In genomic region chr6:101374186-101374585, GRCm38 (mm10) we compare ENCODE assay signal across 12 mouse cellular contexts. TPM values are rescaled to one million over a fixed set of nuclear protein-coding genes. Genes with fewer than 3 reads are reported as not detected.
A peak's percentile ranks its signal among the peaks of the same experiment; 100 is the strongest.
DNase-seq lines count a peak whose midpoint lies in the region; ATAC-seq lines count a peak whose summit lies in the region.
"Had no signal": no experiment of that assay in that cellular context is flagged by ENCODE, and none has a peak within 500 bp of the region (broad histone marks: within the 10 kb centered on the region; RNA-seq: fewer than 3 reads in every experiment).

No protein-coding gene starts in this region.

- H3K27ac ChIP-seq in embryonic facial prominence, embryonic 11.5 days (replicated peaks; ENCODE audit: low read depth, low read length): no peak overlapping the region
- H3K27ac ChIP-seq in hindbrain, embryonic 16.5 days (ENCODE audit: low read depth, low read length): no peak overlapping the region
- no peak overlapping the region for H3K27ac ChIP-seq in liver, embryonic 11.5 days (ENCODE audit: low read depth, low read length)

- intact Hi-C loops in gastrocnemius, postnatal 14 days (cut with DNase I; ENCODE audit: low total_unique reads): no loop called here

- DNase-seq in kidney, adult 11 months: peak; percentile 7
- DNase-seq in kidney, postnatal 4 days: no peak
- no peak for DNase-seq in embryonic facial prominence, embryonic 11.5 days (ENCODE audit: low spot score)
- DNase-seq in liver, embryonic 11.5 days (ENCODE audit: low spot score): no peak
- DNase-seq in retina, postnatal 1 day: no peak
- DNase-seq in gastrocnemius, postnatal 14 days: no peak
- no peak for DNase-seq in thymus, postnatal 0 days (ENCODE audit: low spot score)
- DNase-seq: cerebellum, adult 18-20 months had no signal

- H3K27me3 ChIP-seq in embryonic facial prominence, embryonic 11.5 days (ENCODE audit: control insufficient read depth, insufficient read depth, low read length): no peaks in the 10 kb centered on the region
- H3K27me3 ChIP-seq in hindbrain, embryonic 16.5 days (replicated peaks; ENCODE audit: control insufficient read depth, insufficient read depth, low read length): no peaks in the 10 kb centered on the region
- H3K27me3 ChIP-seq in liver, embryonic 11.5 days (replicated peaks; ENCODE audit: control insufficient read depth, insufficient read depth, low read length): peaks cover 25% of the 10 kb centered on the region
- H3K27me3 ChIP-seq: CH12.LX had no signal

- H3K36me3 ChIP-seq in embryonic facial prominence, embryonic 11.5 days (replicated peaks; ENCODE audit: control insufficient read depth, insufficient read depth, low read depth, low read length): no peaks in the 10 kb centered on the region
- H3K36me3 ChIP-seq in hindbrain, embryonic 16.5 days (ENCODE audit: control insufficient read depth, insufficient read depth, low read length): no peaks in the 10 kb centered on the region
- H3K36me3 ChIP-seq in liver, embryonic 11.5 days (ENCODE audit: control insufficient read depth, insufficient read depth, low read length): no peaks in the 10 kb centered on the region

- peak overlapping the region; percentile 6; the same call in 1 of the 2 replicates for H3K9ac ChIP-seq in embryonic facial prominence, embryonic 11.5 days (replicated peaks; ENCODE audit: low read length)
- H3K9ac ChIP-seq in hindbrain, embryonic 16.5 days (ENCODE audit: low read depth, low read length): no peak overlapping the region
- H3K9ac ChIP-seq in liver, embryonic 11.5 days (ENCODE audit: low read depth, low read length): no peak overlapping the region

- no peaks in the 10 kb centered on the region for H3K9me3 ChIP-seq in embryonic facial prominence, embryonic 11.5 days (replicated peaks; ENCODE audit: control insufficient read depth, low read length)
- no peaks in the 10 kb centered on the region for H3K9me3 ChIP-seq in hindbrain, embryonic 16.5 days (ENCODE audit: control insufficient read depth, low read length)
- no peaks in the 10 kb centered on the region for H3K9me3 ChIP-seq in liver, embryonic 11.5 days (ENCODE audit: control insufficient read depth, low read length)

- peak overlapping the region; percentile 16 for H3K4me2 ChIP-seq in embryonic facial prominence, embryonic 11.5 days (ENCODE audit: low read depth, low read length)
- H3K4me2 ChIP-seq in hindbrain, embryonic 16.5 days (ENCODE audit: low read length): peak overlapping the region; percentile 22; the same call in 1 of the 2 replicates
- H3K4me2 ChIP-seq in liver, embryonic 11.5 days: peak overlapping the region; percentile 51

- 37% methylated on average over 1 of the region's 1 CpGs for WGBS in embryonic facial prominence, embryonic 11.5 days
- WGBS in hindbrain, embryonic 16.5 days: 82% methylated on average over 1 of the region's 1 CpGs
- WGBS in liver, embryonic 11.5 days: 50% methylated on average over 1 of the region's 1 CpGs

- peaks cover 6% of the 10 kb centered on the region for H3K4me1 ChIP-seq in embryonic facial prominence, embryonic 11.5 days (ENCODE audit: control insufficient read depth, insufficient read depth, low read length)
- peaks cover 13% of the 10 kb centered on the region for H3K4me1 ChIP-seq in hindbrain, embryonic 16.5 days (ENCODE audit: control insufficient read depth, insufficient read depth, low read depth, low read length)
- H3K4me1 ChIP-seq in liver, embryonic 11.5 days (replicated peaks; ENCODE audit: control insufficient read depth, insufficient read depth, low read length): peaks cover 2% of the 10 kb centered on the region; the same call in 1 of the 2 replicates

- no peak for ATAC-seq in embryonic facial prominence, embryonic 11.5 days (replicated peaks; ENCODE audit: insufficient number of reproducible peaks, low FRiP score, low TSS enrichment, low read depth)
- no peak for ATAC-seq in hindbrain, embryonic 16.5 days
- no peak for ATAC-seq in liver, embryonic 11.5 days (replicated peaks; ENCODE audit: low FRiP score)
- ATAC-seq: forebrain, embryonic 16.5 days had no signal

- peak overlapping the region; percentile 33 for H3K4me3 ChIP-seq in embryonic facial prominence, embryonic 11.5 days (ENCODE audit: low read depth, low read length)
- H3K4me3 ChIP-seq in hindbrain, embryonic 16.5 days (ENCODE audit: low read length): no peak overlapping the region
- H3K4me3 ChIP-seq in liver, embryonic 11.5 days (ENCODE audit: low read depth, low read length): no peak overlapping the region

RNA-seq across cellular contexts. Expression of gene Pdzrn3, which starts 3.5 kb away (rescaled TPM):
- polyA plus RNA-seq in embryonic facial prominence, embryonic 11.5 days (2014; fragmentation: Nextera tagmentation; extraction: Ambion mirVana): 11.9 TPM in 2 replicates
- polyA plus RNA-seq in hindbrain, embryonic 16.5 days (2015; fragmentation: Nextera tagmentation; extraction: Ambion mirVana): 18.9 and 24.3 TPM in 2 replicates
- 2.6 and 4.8 TPM in 2 replicates for polyA plus RNA-seq in liver, embryonic 11.5 days (2014; fragmentation: Nextera tagmentation; extraction: Ambion mirVana)
- 10 to 100 TPM; 29.1 to 33.5 TPM for total RNA-seq in gastrocnemius, postnatal 14 days (2021)
- 0.73 and 0.95 TPM in 2 replicates for polyA plus RNA-seq in thymus, postnatal 0 days (2015; fragmentation: Nextera tagmentation; extraction: Ambion mirVana)
- total RNA-seq: CH12.LX; monocyte, adult 5-6 weeks had no signal
